ENCODE assay signal across 14 mouse cellular contexts in genomic region chr8:113820983-113821587, GRCm38 (mm10). TPM values are rescaled to one million over a fixed set of nuclear protein-coding genes. Genes with fewer than 3 reads are reported as not detected.
A peak's percentile ranks its signal among the peaks of the same experiment; 100 is the strongest.
DNase-seq lines count a peak whose midpoint lies in the region; ATAC-seq and TF ChIP-seq lines count a peak whose summit lies in the region.
"Had no signal": no experiment of that assay in that cellular context is flagged by ENCODE, and none has a peak within 500 bp of the region (broad histone marks: within the 10 kb centered on the region; RNA-seq: fewer than 3 reads in every experiment).

No protein-coding gene starts in this region.

- no peaks in the 10 kb centered on the region for H3K4me1 ChIP-seq in hindbrain, postnatal 0 days (ENCODE audit: insufficient read depth, low read length)
- H3K4me1 ChIP-seq in hindbrain, embryonic 16.5 days (ENCODE audit: control insufficient read depth, insufficient read depth, low read depth, low read length) = no peaks in the 10 kb centered on the region
- 0 out of 2 replicates have a peak, but pooled peaks cover 7% of the 10 kb centered on the region for H3K4me1 ChIP-seq in kidney, postnatal 0 days (replicated peaks; ENCODE audit: insufficient read depth, low read length)
- H3K4me1 ChIP-seq: forebrain, embryonic 10.5 days; liver, embryonic 12.5 days had no signal

- H3K27me3 ChIP-seq in hindbrain, postnatal 0 days (ENCODE audit: insufficient read depth, low read length) = no peaks in the 10 kb centered on the region
- H3K27me3 ChIP-seq in hindbrain, embryonic 16.5 days (replicated peaks; ENCODE audit: control insufficient read depth, insufficient read depth, low read length) = no peaks in the 10 kb centered on the region
- no peaks in the 10 kb centered on the region for H3K27me3 ChIP-seq in kidney, postnatal 0 days (ENCODE audit: insufficient read depth, low read length)
- H3K27me3 ChIP-seq: liver, embryonic 12.5 days had no signal

- H3K36me3 ChIP-seq in hindbrain, postnatal 0 days (ENCODE audit: insufficient read depth, low read length) = no peaks in the 10 kb centered on the region
- no peaks in the 10 kb centered on the region for H3K36me3 ChIP-seq in hindbrain, embryonic 16.5 days (ENCODE audit: control insufficient read depth, insufficient read depth, low read length)
- no peaks in the 10 kb centered on the region for H3K36me3 ChIP-seq in kidney, postnatal 0 days (ENCODE audit: insufficient read depth, low read length)
- H3K36me3 ChIP-seq: forebrain, embryonic 10.5 days; liver, embryonic 12.5 days had no signal

- no peak overlapping the region for H3K4me3 ChIP-seq in hindbrain, postnatal 0 days (ENCODE audit: low read length)
- no peak overlapping the region for H3K4me3 ChIP-seq in hindbrain, embryonic 16.5 days (ENCODE audit: low read length)
- H3K4me3 ChIP-seq in kidney, postnatal 0 days (replicated peaks; ENCODE audit: low read depth, low read length) = no peak overlapping the region
- H3K4me3 ChIP-seq: forebrain, embryonic 10.5 days; liver, embryonic 12.5 days had no signal

- DNase-seq in hindbrain, postnatal 0 days (ENCODE audit: low spot score) = peak; percentile 1
- peak; percentile 24 for DNase-seq in urinary bladder, postnatal 14 days (ENCODE audit: low spot score)
- no peak for DNase-seq in urinary bladder, postnatal 10 days (ENCODE audit: low spot score)
- DNase-seq in kidney, postnatal 0 days (ENCODE audit: low spot score) = peak; percentile 77
- DNase-seq in adrenal gland, postnatal 4 days (ENCODE audit: low spot score in 2 of 2) = no peak
- no peak for DNase-seq in cerebellum, postnatal 10 days
- DNase-seq: adrenal gland, postnatal 25 days; lung, postnatal 10 days; thymus, postnatal 36 days had no signal

- H3K4me2 ChIP-seq in hindbrain, postnatal 0 days (ENCODE audit: low read depth, low read length) = no peak overlapping the region
- H3K4me2 ChIP-seq in hindbrain, embryonic 16.5 days (ENCODE audit: low read length) = no peak overlapping the region
- peak overlapping the region; percentile 27 for H3K4me2 ChIP-seq in kidney, postnatal 0 days (ENCODE audit: low read length)
- H3K4me2 ChIP-seq: liver, embryonic 12.5 days had no signal

- no peak for TF ChIP-seq CTCF in hindbrain, postnatal 0 days (IDR thresholded peaks at IDR 0.05; ENCODE audit: low read depth)
- no peak for TF ChIP-seq CTCF in kidney, postnatal 0 days (IDR thresholded peaks at IDR 0.05; ENCODE audit: low read depth)

- ATAC-seq in hindbrain, postnatal 0 days = no peak
- ATAC-seq in hindbrain, embryonic 16.5 days = no peak
- ATAC-seq in kidney, postnatal 0 days (replicated peaks; ENCODE audit: low FRiP score, low read depth) = no peak; the same call in 1 of the 2 replicates
- ATAC-seq: liver, embryonic 12.5 days had no signal

- no peaks in the 10 kb centered on the region for H3K9me3 ChIP-seq in hindbrain, postnatal 0 days (ENCODE audit: low read length)
- no peaks in the 10 kb centered on the region for H3K9me3 ChIP-seq in hindbrain, embryonic 16.5 days (ENCODE audit: control insufficient read depth, low read length)
- no peaks in the 10 kb centered on the region for H3K9me3 ChIP-seq in kidney, postnatal 0 days (replicated peaks; ENCODE audit: low read length)
- H3K9me3 ChIP-seq: forebrain, embryonic 10.5 days had no signal

- H3K27ac ChIP-seq in hindbrain, postnatal 0 days = no peak overlapping the region
- H3K27ac ChIP-seq in hindbrain, embryonic 16.5 days (ENCODE audit: low read depth, low read length) = no peak overlapping the region
- H3K27ac ChIP-seq in kidney, postnatal 0 days = no peak overlapping the region
- H3K27ac ChIP-seq: forebrain, embryonic 10.5 days; liver, embryonic 12.5 days had no signal

- WGBS in hindbrain, postnatal 0 days = 78% methylated on average over 16 of the region's 16 CpGs
- WGBS in hindbrain, embryonic 16.5 days = 81% methylated on average over 16 of the region's 16 CpGs
- 14% methylated on average over 16 of the region's 16 CpGs for WGBS in kidney, postnatal 0 days

- H3K9ac ChIP-seq in hindbrain, postnatal 0 days (replicated peaks; ENCODE audit: low read length) = no peak overlapping the region
- no peak overlapping the region for H3K9ac ChIP-seq in hindbrain, embryonic 16.5 days (ENCODE audit: low read depth, low read length)
- no peak overlapping the region for H3K9ac ChIP-seq in kidney, postnatal 0 days (ENCODE audit: low read depth, low read length)
- H3K9ac ChIP-seq: liver, embryonic 12.5 days had no signal

RNA-seq across cellular contexts. Expression of gene Adamts18, which starts 27.5 kb away (rescaled TPM):
- total RNA-seq in hindbrain, postnatal 0 days (2014; rRNA removed) = 4.6 and 6.2 TPM in 2 replicates
- 4.0 and 5.0 TPM in 2 replicates for polyA plus RNA-seq in hindbrain, postnatal 0 days (2015; fragmentation: Nextera tagmentation; extraction: Ambion mirVana)
- polyA plus RNA-seq in hindbrain, embryonic 16.5 days (2015; fragmentation: Nextera tagmentation; extraction: Ambion mirVana) = 2.9 and 3.5 TPM in 2 replicates
- polyA plus RNA-seq in kidney, postnatal 0 days (2015; fragmentation: Nextera tagmentation; extraction: Ambion mirVana) = 1.6 and 2.0 TPM in 2 replicates
- total RNA-seq in adrenal gland, postnatal 4 days (2021) = 1 to 10 TPM; 1.5 to 1.7 TPM
- total RNA-seq: adrenal gland, postnatal 25 days; megakaryocyte-erythroid progenitor cell, adult 5-6 weeks; MEL had no signal

Comparison
In these comparisons a context has a peak if more than half of its experiments do, and no peak if none do; other contexts are left out.
1. DNase-seq: peak in hindbrain, postnatal 0 days (single experiment), urinary bladder, postnatal 14 days (single experiment) and kidney, postnatal 0 days (single experiment); none in urinary bladder, postnatal 10 days (single experiment), adrenal gland, postnatal 4 days (0 of 2) and cerebellum, postnatal 10 days (0 of 2).